ENCODE assay signal across 22 mouse cellular contexts in the genomic region with DNA sequence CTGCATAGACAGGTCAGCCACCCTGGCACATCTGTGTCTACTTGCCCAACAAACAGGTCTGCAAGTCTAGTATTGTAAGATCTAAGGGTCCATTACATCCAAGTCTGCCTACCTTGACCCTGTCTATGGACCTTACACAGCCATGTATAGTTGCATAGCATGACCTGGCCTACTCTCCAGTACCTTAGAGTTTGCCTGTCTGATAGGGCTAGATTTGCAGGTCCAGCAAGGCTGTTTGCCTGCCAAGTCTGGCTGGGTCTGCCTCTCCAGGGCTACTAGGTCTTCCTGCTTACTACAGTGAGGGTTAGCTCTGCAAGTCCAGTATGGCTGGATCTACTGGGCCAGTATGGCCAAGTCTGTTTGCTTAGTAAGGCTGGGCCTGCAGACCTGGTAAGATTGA. TPM values are rescaled to one million over a fixed set of nuclear protein-coding genes. Genes with fewer than 3 reads are reported as not detected.
"Had no signal": no experiment of that assay in that cellular context is flagged by ENCODE, and none has a peak within 500 bp of the region (broad histone marks: within the 10 kb centered on the region; RNA-seq: fewer than 3 reads in every experiment).

No protein-coding gene starts in this region.

- DNase-seq: liver, postnatal 0 days; lung, adult 2 months; lung, postnatal 14 days; lung, postnatal 36 days; midbrain, embryonic 14.5 days; retina, postnatal 1 day; right cerebral cortex, adult 18-20 months; right cerebral cortex, postnatal 25 days; right cerebral cortex, postnatal 4 days; spleen, adult 18-20 months; thymus, adult 2 months; thymus, postnatal 25 days; thymus, postnatal 4 days had no signal

- H3K9me3 ChIP-seq: lung, embryonic 15.5 days; midbrain, embryonic 10.5 days; midbrain, embryonic 12.5 days; neural tube, embryonic 13.5 days; neural tube, embryonic 15.5 days had no signal

- ATAC-seq: liver, postnatal 0 days; midbrain, embryonic 16.5 days had no signal

- H3K4me2 ChIP-seq: lung, embryonic 15.5 days; midbrain, embryonic 12.5 days; neural tube, embryonic 13.5 days; neural tube, embryonic 15.5 days had no signal

- H3K27me3 ChIP-seq: lung, embryonic 15.5 days; midbrain, embryonic 12.5 days; neural tube, embryonic 13.5 days; neural tube, embryonic 15.5 days had no signal

- H3K4me1 ChIP-seq: neural tube, embryonic 15.5 days had no signal

- H3K36me3 ChIP-seq: lung, embryonic 15.5 days; midbrain, embryonic 10.5 days; midbrain, embryonic 12.5 days; neural tube, embryonic 13.5 days; neural tube, embryonic 15.5 days had no signal

- H3K27ac ChIP-seq: lung, embryonic 15.5 days; macrophage; midbrain, embryonic 10.5 days; midbrain, embryonic 12.5 days; neural tube, embryonic 13.5 days; neural tube, embryonic 15.5 days had no signal

- H3K9ac ChIP-seq: liver, postnatal 0 days; lung, embryonic 15.5 days; midbrain, embryonic 12.5 days; neural tube, embryonic 13.5 days; neural tube, embryonic 15.5 days had no signal

- H3K4me3 ChIP-seq: lung, embryonic 15.5 days; midbrain, embryonic 10.5 days; midbrain, embryonic 12.5 days; myocyte; neural tube, embryonic 13.5 days; neural tube, embryonic 15.5 days had no signal

RNA-seq across cellular contexts. Expression of a gene that starts 55.8 kb away (rescaled TPM):
- total RNA-seq: megakaryocyte-erythroid progenitor cell, adult 5-6 weeks had no signal
